Mouse (Mus musculus) stomach, postnatal 0 days (tissue): ENCODE measurements around the gene Sel1l3. TPM values are rescaled to one million over a fixed set of nuclear protein-coding genes. Genes with fewer than 3 reads are reported as not detected.

Experiments used
- ATAC-seq: fragments of 200-750 bp; cut with Nextera tagmentation; 2 replicates; pipeline ENCODE4 v1.8.0; 2017; ENCODE audit not compliant: low FRiP score, low TSS enrichment
- DNase-seq: peaks from one replicate; pipeline ENCODE4 v3.0.0-alpha.2; 2016; ENCODE audit warnings: low spot score
- H3K27ac ChIP-seq: fragments of 300-500 bp; sonication (generic); replicated peaks from 2 replicates; pipeline ENCODE4 v1.5.1; 2014; ENCODE audit warnings: mild to moderate bottlenecking, control low read depth
- H3K27me3 ChIP-seq: fragments of 300-500 bp; sonication (generic); 2 replicates; pipeline ENCODE4 v1.6.1; 2014; ENCODE audit warnings: low read length; ENCODE audit not compliant: control insufficient read depth, insufficient read depth
- H3K36me3 ChIP-seq: fragments of 300-500 bp; sonication (generic); 2 replicates; pipeline ENCODE4 v1.6.1; 2014; ENCODE audit warnings: low read length, mixed read lengths; ENCODE audit not compliant: control insufficient read depth, insufficient read depth
- H3K4me1 ChIP-seq: fragments of 300-500 bp; sonication (generic); replicated peaks from 2 replicates; pipeline ENCODE4 v1.6.1; 2014; ENCODE audit warnings: antibody characterized with exemption; ENCODE audit not compliant: control insufficient read depth, insufficient read depth
- H3K4me2 ChIP-seq: fragments of 300-500 bp; sonication (generic); replicated peaks from 2 replicates; pipeline ENCODE4 v1.6.1; 2014; ENCODE audit warnings: low read depth, mild to moderate bottlenecking, control low read depth, moderate library complexity
- H3K4me3 ChIP-seq: fragments of 300-500 bp; sonication (generic); 2 replicates; pipeline ENCODE4 v1.5.1; 2014; ENCODE audit warnings: low read depth, low read length, control low read depth
- H3K9ac ChIP-seq: fragments of 300-500 bp; sonication (generic); 2 replicates; pipeline ENCODE4 v1.6.1; 2014; ENCODE audit warnings: mild to moderate bottlenecking, low read length, control low read depth, mixed read lengths
- H3K9me3 ChIP-seq: fragments of 300-500 bp; sonication (generic); 2 replicates; pipeline ENCODE4 v1.6.1; 2016; ENCODE audit warnings: low read length; ENCODE audit not compliant: control insufficient read depth
- CTCF ChIP-seq: IDR thresholded peaks from 2 replicates; pipeline ENCODE4 v1.5.1; 2016; ENCODE audit warnings: antibody characterized with exemption, low read depth, mild to moderate bottlenecking, moderate library complexity
- EP300 ChIP-seq: optimal IDR thresholded peaks from 2 replicates; pipeline ENCODE3; 2016; ENCODE audit warnings: antibody characterized with exemption
- WGBS: fragments of 180-500 bp; shearing (Covaris S2); extraction: QIAGEN DNeasy Blood & Tissue Kit; methylation state at CpG from one replicate; pipeline ENCODE4 v1.1.7; 2014; 5-methylcytosine and 5-hydroxymethylcytosine counted together
- polyA plus RNA-seq: library from polyadenylated mRNA; unstranded; fragments of >200 nt; fragmentation: Nextera tagmentation; extraction: Ambion mirVana; gene quantifications from 2 replicates; pipeline ENCODE4 v1.2.1, GENCODE M21; 2015

Gene Sel1l3
- polyA plus RNA-seq, 1 experiment from 2014 or later, result 10.0 TPM

GRCm38 (mm10) chr5:53124701-53125100 is 89.0 kb downstream of the Sel1l3 start:
- Histone ChIP-seq H3K9ac (no peak overlapping the region), H3K4me3 (no peak overlapping the region), H3K4me2 (no peak overlapping the region), H3K27me3 (no peaks in the 10 kb centered on the region), H3K36me3 (no peaks in the 10 kb centered on the region), H3K27ac (no peak overlapping the region), H3K4me1 (no peaks in the 10 kb centered on the region), H3K9me3 (no peaks in the 10 kb centered on the region)
- no peak for ATAC-seq
- 40% methylated on average over 4 of the region's 4 CpGs for WGBS
- TF ChIP-seq CTCF, result no peak
- no peak for TF ChIP-seq EP300
- no peak for DNase-seq

- Histone ChIP-seq H3K4me3 (no peak overlapping the region), H3K27me3 (no peaks in the 10 kb centered on the region), H3K36me3 (no peaks in the 10 kb centered on the region), H3K9me3 (no peaks in the 10 kb centered on the region), H3K27ac (no peak overlapping the region), H3K4me2 (no peak overlapping the region), H3K4me1 (no peaks in the 10 kb centered on the region), H3K9ac (no peak overlapping the region)
- 40% methylated on average over 10 of the region's 10 CpGs for WGBS
- DNase-seq, result no peak
- 0 out of 2 replicates have a peak, but pooled peaks have one; percentile 56 for ATAC-seq
- TF ChIP-seq EP300 (no peak), CTCF (peak; percentile 83)
These were observed 90.0 kb downstream of the Sel1l3 start for GRCm38 (mm10) chr5:53123525-53124286.

- no peak overlapping the region for H3K4me3 ChIP-seq
- no peak for TF ChIP-seq CTCF
- no peak for TF ChIP-seq EP300
- ATAC-seq (no peak), DNase-seq (no peak)
- no peaks in the 10 kb centered on the region for H3K36me3 ChIP-seq
- no peaks in the 10 kb centered on the region for H3K9me3 ChIP-seq
- no peaks in the 10 kb centered on the region for H3K27me3 ChIP-seq
- H3K4me2 ChIP-seq, result no peak overlapping the region
- no peak overlapping the region for H3K9ac ChIP-seq
- 48% methylated on average over 3 of the region's 3 CpGs for whole genome bisulfite sequencing
- no peak overlapping the region for H3K27ac ChIP-seq
- no peaks in the 10 kb centered on the region for H3K4me1 ChIP-seq
These were observed 94.0 kb downstream of the Sel1l3 start for GRCm38 (mm10) chr5:53119689-53120088.

- 94% methylated on average over 8 of the region's 8 CpGs for WGBS
- Histone ChIP-seq H3K36me3 (no peaks in the 10 kb centered on the region), H3K4me3 (no peak overlapping the region), H3K27ac (no peak overlapping the region), H3K4me2 (no peak overlapping the region), H3K9ac (no peak overlapping the region), H3K27me3 (no peaks in the 10 kb centered on the region), H3K9me3 (no peaks in the 10 kb centered on the region), H3K4me1 (no peaks in the 10 kb centered on the region)
- no peak for TF ChIP-seq EP300
- no peak for TF ChIP-seq CTCF
- DNase-seq (no peak), ATAC-seq (no peak)
These were observed 95.5 kb downstream of the Sel1l3 start for GRCm38 (mm10) chr5:53118212-53118611.

GRCm38 (mm10) chr5:53114616-53115267 is 99.0 kb downstream of the Sel1l3 start:
- WGBS, result 68% methylated on average over 12 of the region's 12 CpGs
- Histone ChIP-seq H3K36me3 (no peaks in the 10 kb centered on the region), H3K27me3 (no peaks in the 10 kb centered on the region), H3K9ac (no peak overlapping the region), H3K4me3 (no peak overlapping the region), H3K27ac (no peak overlapping the region), H3K9me3 (0 out of 2 replicates have a peak, but pooled peaks cover 3% of the 10 kb centered on the region), H3K4me1 (no peaks in the 10 kb centered on the region), H3K4me2 (no peak overlapping the region)
- TF ChIP-seq EP300 (no peak), CTCF (no peak)
- ATAC-seq (no peak), DNase-seq (no peak)

GRCm38 (mm10) chr5:53112942-53113341 is 100.8 kb downstream of the Sel1l3 start:
- DNase-seq, result no peak
- no peak overlapping the region for H3K27ac ChIP-seq
- ATAC-seq, result no peak
- no peak overlapping the region for H3K9ac ChIP-seq
- no peaks in the 10 kb centered on the region for H3K27me3 ChIP-seq
- no peaks in the 10 kb centered on the region for H3K36me3 ChIP-seq
- H3K4me2 ChIP-seq, result no peak overlapping the region
- H3K9me3 ChIP-seq, result 0 out of 2 replicates have a peak, but pooled peaks cover 3% of the 10 kb centered on the region
- TF ChIP-seq EP300, result no peak
- TF ChIP-seq CTCF, result peak; percentile 41
- 88% methylated on average over 5 of the region's 5 CpGs for WGBS
- H3K4me1 ChIP-seq, result no peaks in the 10 kb centered on the region
- H3K4me3 ChIP-seq, result no peak overlapping the region
